Mouse (Mus musculus): ENCODE measurements around the gene Plekhg1.

Plekhg1 gene

DNA sequence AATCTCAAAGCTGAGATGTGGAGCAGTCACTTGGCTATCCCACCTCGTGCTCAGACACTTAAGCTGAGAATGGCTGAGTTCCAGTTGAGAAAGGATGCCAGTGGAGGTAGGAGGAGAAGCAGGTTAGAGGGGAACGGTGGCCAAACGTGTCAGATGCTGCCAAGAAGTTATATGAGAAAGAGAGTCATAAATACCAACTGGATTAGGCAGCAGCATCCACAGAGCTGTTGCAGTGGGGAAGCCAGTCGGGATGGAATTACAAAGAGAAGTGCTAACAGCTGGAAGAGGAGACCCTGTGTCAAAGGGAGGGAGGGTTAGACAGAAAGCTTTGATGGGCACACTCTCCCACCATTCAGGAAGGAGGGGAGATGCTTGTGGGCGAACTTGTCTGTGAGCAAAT is 89.3 kb downstream of the Plekhg1 start:
- no peak for DNase-seq (ENCODE audit: low spot score in 2 of 2)

- DNase-seq (ENCODE audit: low spot score in 2 of 2), result no peak
Measured at GRCm38 (mm10) chr10:3830618-3831017, 90.5 kb downstream of the Plekhg1 start.

GRCm38 (mm10) chr10:3831597-3832351 is 91.6 kb downstream of the Plekhg1 start:
- peak; percentile 62 to 72 for DNase-seq (ENCODE audit: low spot score in 2 of 2)

DNA sequence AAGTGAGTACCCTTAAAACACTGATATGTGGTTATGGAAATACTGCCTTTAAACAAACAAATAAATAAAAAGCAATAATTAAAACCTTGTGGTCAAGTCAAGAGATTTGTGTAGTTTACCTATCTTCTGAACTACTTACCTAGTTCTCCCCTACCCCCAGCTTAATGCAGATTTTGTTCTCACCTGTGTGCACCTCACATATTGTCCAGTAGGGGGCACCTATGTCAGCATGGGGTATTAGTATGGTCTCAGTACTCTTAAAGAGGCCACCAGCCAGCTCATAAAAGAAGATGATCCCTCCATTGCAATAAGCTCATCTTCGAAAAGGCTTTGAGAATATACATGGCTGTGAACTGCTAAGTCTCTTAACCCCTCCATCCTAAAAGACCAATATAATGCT is 93.9 kb downstream of the Plekhg1 start:
- no peak for DNase-seq (ENCODE audit: low spot score in 2 of 2)

- peak; percentile 40 to 55 for DNase-seq (ENCODE audit: low spot score in 2 of 2)
Measured at GRCm38 (mm10) chr10:3834678-3835077, 94.5 kb downstream of the Plekhg1 start.

DNA sequence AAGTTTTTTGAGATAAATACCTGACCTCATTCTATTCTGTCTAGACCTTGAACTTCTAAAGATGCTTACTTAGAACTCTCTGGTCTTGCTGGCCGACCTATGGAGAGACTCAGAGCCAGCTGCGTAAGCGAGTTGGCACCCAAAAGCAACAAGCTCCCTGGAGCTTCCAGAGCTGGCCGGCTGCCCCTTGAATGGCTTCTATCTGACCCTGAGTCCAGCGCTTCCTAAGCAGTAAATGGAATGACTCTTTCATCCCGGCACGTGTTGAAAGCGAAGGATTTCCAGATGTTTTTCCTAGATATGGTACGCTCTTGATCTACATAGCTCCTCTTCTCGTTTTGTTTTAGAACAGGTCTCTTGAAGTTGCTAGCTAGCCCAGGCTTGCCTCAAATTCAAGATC is 95.5 kb downstream of the Plekhg1 start:
- DNase-seq (ENCODE audit: low spot score in 2 of 2), result peak; percentile 60 to 71

DNA sequence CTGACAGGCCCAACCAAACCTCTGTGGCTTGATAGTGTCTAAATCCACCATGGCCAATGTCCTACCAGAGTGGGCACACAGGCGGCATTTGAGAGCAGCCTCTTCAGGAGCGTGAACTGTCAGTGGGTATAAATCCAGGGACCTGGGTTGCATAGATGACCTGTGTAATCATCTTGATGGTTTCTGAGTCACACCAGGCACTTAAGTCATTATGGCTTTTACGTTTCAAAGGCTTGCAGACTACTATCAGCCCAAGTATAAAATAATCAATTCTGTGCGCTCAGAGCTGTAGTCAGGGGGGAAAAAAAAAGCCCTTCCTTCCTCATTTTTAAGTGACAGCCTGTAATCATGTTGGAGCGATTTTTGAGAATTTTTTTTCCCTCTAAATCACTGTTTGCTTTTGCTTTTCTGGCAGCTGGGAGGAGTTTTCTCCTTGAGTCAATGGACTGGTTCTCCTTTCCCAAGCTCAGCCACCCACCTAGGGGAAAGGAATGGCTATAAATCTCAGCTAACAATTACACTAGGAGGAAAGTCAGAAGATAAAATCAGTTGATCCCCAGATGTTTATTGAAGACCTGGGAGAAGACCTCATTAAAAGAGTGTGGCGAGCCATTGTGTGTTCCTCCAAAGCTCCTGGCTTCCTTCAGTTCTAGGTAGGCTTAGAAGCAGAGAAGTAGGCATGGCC is 99.7 kb downstream of the Plekhg1 start:
- DNase-seq (ENCODE audit: low spot score in 2 of 2), result no peak

GRCm38 (mm10) chr10:3844430-3844829 is 104.3 kb downstream of the Plekhg1 start:
- DNase-seq (ENCODE audit: low spot score in 2 of 2), result no peak

DNA sequence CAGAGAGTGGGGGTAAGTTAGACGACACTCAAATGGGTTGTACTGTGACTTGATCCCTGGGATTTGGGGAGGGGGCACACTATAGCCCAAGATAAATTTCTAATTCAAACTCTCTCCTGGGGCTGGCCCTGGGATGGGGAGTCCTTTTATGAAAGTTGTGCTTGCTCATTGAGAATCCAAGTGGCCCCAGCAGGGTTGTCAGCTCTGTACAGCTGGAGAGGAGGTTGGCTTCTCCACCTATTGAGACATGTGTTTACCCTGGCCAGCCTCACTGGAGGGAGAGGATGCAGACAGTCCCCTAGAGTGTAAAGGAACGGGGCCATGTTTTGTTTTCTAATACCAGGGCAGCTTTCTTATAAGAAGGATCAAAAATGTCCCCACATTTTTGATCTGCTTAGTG is 106.9 kb downstream of the Plekhg1 start:
- no peak for DNase-seq (ENCODE audit: low spot score in 2 of 2)

DNA sequence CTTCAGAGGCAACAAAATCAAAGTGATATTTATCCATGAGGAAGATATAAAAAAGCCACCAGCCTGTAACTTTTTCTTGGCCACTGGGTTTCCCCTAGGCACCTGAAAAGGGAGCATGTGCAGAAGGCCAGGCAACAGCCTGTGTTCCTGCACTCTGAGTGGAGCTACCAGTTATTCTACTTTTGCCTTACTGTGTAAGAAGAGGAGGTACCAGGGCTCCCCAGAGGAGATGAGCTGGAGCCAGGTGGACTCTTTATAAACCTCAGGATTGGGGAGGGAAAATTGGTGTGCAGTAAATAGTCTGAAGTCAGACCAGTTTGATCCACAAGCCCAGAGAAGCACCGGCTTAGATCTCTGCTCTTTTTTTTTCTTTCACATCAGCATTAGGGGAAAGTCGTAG is 111.3 kb downstream of the Plekhg1 start:
- DNase-seq (ENCODE audit: low spot score in 2 of 2), result no peak

DNA sequence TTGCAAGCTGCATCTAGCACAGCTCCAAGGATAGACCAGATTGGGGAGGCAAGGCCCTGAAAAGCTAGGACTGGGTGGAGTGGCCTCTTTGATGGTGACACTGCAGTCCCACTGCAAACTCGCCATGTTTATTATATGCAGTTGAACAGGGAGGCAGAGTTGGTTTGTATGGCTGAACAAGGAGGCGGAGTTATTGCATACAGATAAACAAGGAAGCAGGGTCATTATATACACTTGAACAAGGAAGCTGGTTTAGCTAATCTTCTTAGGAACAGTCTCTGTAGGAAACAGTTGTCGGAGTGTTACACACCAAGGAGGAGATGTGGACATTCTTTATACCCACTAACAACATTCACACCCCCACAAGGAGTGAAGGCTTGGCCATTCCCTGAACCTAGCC is 112.6 kb downstream of the Plekhg1 start:
- no peak for DNase-seq (ENCODE audit: low spot score in 2 of 2)

DNA sequence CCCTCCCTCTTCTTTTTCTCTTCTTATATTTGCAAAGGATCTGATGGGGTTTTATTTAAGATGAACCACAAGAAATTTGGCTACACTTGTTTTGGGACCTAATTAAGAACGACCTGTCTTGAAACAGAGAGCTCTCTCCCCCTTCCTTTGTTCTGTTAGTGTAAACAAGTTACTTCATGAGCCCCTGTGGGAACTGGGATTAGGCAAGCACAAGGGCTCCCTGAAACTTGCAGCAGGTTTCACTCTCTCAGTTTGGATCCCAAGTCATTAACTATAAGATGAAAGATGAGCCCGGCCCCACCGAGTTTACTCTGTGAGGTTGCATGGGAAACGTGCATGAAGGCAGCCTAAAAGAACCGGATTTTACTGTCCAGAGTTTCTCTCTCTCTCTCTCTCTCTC is 117.7 kb downstream of the Plekhg1 start:
- DNase-seq (ENCODE audit: low spot score in 2 of 2), result no peak

DNA sequence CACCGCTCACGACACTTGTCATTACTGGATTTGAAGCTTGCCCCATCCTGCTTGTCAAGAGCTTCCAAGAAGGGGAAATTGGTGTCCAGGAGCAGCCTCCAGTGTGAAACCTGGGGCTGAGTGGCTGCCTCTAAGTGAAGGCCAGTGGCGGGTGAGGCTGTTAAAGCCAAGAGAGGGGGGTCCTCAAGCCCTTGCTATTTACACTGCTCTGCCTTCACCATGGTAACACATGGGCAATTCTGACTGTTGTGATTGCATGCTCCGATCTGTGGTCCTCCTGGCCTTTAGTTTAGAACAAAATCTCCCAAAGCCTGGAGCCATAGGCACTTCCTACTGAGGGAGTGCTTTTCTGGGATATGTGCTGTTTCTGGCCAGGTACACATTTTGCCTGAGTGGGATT is 118.3 kb downstream of the Plekhg1 start:
- DNase-seq (ENCODE audit: low spot score in 2 of 2), result no peak

DNA sequence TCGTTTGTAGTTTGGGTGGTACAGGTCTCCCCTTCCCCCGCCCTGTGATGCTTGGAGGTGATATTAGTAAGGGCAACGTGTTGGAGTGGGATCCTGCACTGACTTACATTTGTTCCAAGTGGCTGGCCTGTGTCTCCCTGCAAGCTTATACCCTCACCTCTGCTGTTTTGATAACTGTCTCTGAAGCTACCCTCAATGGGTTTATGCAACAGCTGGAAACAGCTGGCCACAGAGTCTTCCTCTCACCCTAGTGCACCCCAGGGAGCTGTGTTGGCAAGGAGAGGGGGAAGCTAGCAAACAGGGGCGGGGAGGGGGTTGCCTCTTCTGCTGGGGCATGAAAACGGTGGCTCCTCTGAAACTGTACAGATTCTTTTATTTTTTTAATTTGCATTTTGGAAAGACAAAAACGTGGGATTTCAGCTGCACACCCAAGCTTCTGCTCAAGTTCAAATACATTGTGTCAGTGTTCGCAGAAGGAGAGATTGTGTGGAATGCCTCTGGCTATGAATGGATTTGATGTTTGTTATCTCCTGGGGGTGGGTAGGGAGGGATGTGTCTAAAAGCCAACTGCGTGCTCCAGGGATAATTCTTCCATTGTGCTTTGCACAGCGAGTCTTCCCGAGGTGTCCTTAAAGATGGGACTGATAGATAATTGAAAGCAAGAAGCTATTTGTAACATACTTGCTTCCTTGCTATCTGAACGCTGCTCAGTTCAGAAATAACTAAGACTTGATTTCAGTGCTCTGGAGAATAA is 119.0 kb downstream of the Plekhg1 start:
- DNase-seq (ENCODE audit: low spot score in 2 of 2), result peak; percentile 36 to 44

GRCm38 (mm10) chr10:3863411-3864195 is 123.4 kb downstream of the Plekhg1 start:
- DNase-seq (ENCODE audit: low spot score in 2 of 2), result no peak

DNA sequence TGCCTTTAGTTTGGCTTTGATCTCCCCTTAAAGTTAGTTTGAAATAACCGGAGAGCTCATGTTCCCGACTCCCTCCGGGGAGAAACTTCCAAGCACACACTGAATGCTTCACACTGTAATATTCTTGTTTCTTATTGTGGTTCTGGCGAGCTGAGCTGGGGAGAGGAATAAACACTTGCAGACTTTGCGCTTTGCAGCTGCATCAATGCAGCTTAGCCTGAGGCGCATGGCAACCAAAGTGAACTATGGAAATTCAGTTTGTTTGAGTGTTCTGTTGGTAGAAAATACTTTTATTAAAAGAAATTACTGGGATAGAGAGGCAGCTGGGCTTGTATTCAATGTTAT is 124.0 kb downstream of the Plekhg1 start:
- no peak for DNase-seq (ENCODE audit: low spot score in 2 of 2)

DNA sequence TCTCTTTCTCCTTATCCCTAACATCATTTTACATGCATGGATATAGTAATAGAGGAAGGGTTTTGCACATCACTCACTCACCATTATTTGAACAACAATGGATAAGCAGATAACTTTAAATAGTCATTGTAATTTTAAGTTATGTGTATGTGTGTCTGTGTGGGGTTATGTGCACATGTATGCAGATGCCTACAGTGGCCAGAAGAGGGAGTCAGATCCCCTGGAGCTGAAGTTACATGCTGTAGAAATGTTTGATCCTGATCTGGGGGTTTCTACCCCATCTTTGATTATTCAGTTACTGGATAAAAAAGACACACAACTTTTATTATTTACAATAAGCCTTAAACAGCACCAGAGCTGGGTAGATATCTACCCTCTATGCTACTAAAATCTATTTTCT is 127.1 kb downstream of the Plekhg1 start:
- no peak for DNase-seq (ENCODE audit: low spot score in 2 of 2)

GRCm38 (mm10) chr10:3870828-3871227 is 130.7 kb downstream of the Plekhg1 start:
- no peak for DNase-seq (ENCODE audit: low spot score in 2 of 2)

GRCm38 (mm10) chr10:3873467-3873866 is 133.3 kb downstream of the Plekhg1 start:
- DNase-seq (ENCODE audit: low spot score in 2 of 2), result no peak

DNA sequence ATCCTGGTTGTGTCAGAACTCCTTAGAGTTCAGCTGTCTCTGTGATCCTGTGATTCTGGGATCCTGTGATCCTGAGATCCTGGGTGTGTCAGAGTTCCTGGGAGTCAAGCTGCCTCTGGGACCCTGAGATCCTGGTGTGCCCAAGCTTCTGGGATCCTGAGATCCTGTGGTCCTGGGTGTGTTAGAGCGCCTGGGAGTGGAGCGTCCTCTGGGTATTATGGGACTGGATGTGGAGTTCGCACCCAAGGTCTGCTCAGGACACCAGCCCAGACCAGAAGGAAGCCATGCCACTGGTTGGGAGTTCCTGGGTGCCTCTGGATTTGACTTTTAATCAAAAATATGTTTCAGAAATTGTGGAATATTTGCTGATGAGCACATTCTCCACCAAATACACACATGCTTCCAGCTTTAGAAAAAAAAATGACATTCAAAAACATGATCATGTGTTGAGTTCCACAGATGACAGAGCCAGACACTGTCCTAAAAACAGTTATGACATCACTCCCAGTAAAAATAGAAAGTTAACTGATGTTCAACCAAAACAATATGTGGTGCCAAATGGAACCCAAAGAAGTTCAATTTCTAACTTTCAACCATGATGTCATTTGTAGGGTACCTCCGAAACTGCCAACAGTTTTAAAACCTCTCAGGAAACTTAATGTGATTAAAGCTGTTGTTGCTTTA is 137.8 kb downstream of the Plekhg1 start:
- DNase-seq (ENCODE audit: low spot score in 2 of 2), result peak; percentile 26 to 34

DNA sequence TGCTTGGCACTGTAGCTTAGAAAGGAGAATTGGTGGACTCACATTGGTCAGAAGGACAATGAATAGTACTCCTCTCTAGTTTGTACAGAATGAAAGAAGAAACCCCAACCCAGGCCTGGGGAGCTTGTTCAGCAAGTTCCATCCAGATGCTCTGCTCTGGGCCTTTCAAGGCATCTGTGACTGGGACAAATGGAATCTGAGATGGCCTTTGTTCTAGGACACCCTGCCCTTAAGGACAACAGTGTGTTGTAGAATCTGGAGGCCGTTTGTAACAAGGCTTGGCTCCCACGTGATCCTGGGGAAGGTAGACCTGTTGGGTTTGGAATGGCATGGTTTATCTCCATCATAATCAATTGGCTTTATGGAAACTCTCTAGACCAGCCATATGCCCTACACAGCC is 141.0 kb downstream of the Plekhg1 start:
- DNase-seq (ENCODE audit: low spot score in 2 of 2), result no peak
